Mouse (Mus musculus) forebrain, embryonic 14.5 days (tissue): ENCODE results near the gene 1700080O16Rik. TPM values are rescaled to one million over a fixed set of nuclear protein-coding genes. Genes with fewer than 3 reads are reported as not detected.

Experiments used
- ATAC-seq: fragments of 200-750 bp; cut with Nextera tagmentation; 2 replicates; pipeline ENCODE4 v1.8.0; 2017; ENCODE audit warnings: mild to moderate bottlenecking, moderate library complexity
- DNase-seq: peaks from one replicate; pipeline ENCODE4 v3.0.0-alpha.2; 2015; ENCODE audit warnings: low spot score
- H3K27ac ChIP-seq: fragments of 300-500 bp; sonication (generic); 2 replicates; pipeline ENCODE4 v1.5.1; 2014; ENCODE audit warnings: low read depth, mild to moderate bottlenecking, control low read depth, low read length, moderate library complexity
- H3K27me3 ChIP-seq: fragments of 300-500 bp; sonication (generic); replicated peaks from 2 replicates; pipeline ENCODE4 v1.6.1; 2014; ENCODE audit warnings: low read length, control low read depth, mixed read lengths; ENCODE audit not compliant: control insufficient read depth, insufficient read depth
- H3K36me3 ChIP-seq: fragments of 300-500 bp; sonication (generic); 2 replicates; pipeline ENCODE4 v1.6.1; 2014; ENCODE audit warnings: low read length, control low read depth; ENCODE audit not compliant: control insufficient read depth, insufficient read depth
- H3K4me1 ChIP-seq: fragments of 300-500 bp; sonication (generic); 2 replicates; pipeline ENCODE4 v1.6.1; 2014; ENCODE audit warnings: antibody characterized with exemption, low read length, control low read depth; ENCODE audit not compliant: control insufficient read depth, insufficient read depth
- H3K4me2 ChIP-seq: fragments of 300-500 bp; sonication (generic); 2 replicates; pipeline ENCODE4 v1.6.1; 2014; ENCODE audit warnings: mild to moderate bottlenecking, control low read depth, low read length
- H3K4me3 ChIP-seq: fragments of 300-500 bp; sonication (generic); 2 replicates; pipeline ENCODE4 v1.5.1; 2014; ENCODE audit warnings: low read depth, low read length, control low read depth
- H3K9ac ChIP-seq: fragments of 300-500 bp; sonication (generic); 2 replicates; pipeline ENCODE4 v1.6.1; 2014; ENCODE audit warnings: mild to moderate bottlenecking, low read length, control low read depth, moderate library complexity
- H3K9me3 ChIP-seq: fragments of 300-500 bp; sonication (generic); replicated peaks from 2 replicates; pipeline ENCODE4 v1.6.1; 2016; ENCODE audit warnings: low read length, control low read depth, mixed read lengths; ENCODE audit not compliant: control insufficient read depth
- WGBS: fragments of 180-500 bp; shearing (Covaris S2); extraction: QIAGEN DNeasy Blood & Tissue Kit; methylation state at CpG from one replicate; pipeline ENCODE4 v1.1.7; 2014; 5-methylcytosine and 5-hydroxymethylcytosine counted together
- polyA plus RNA-seq: library from polyadenylated mRNA; unstranded; fragments of >200 nt; fragmentation: Nextera tagmentation; extraction: Ambion mirVana; gene quantifications from 2 replicates; pipeline ENCODE4 v1.2.1, GENCODE M21; 2014

1700080O16Rik gene
- polyA plus RNA-seq, result not detected in 2 replicates

- Histone ChIP-seq H3K36me3 (no peaks in the 10 kb centered on the region), H3K4me3 (no peak within 1 kb of the TSS), H3K9ac (no peak within 1 kb of the TSS), H3K9me3 (no peaks in the 10 kb centered on the region), H3K4me1 (no peaks in the 10 kb centered on the region), H3K27ac (no peak within 1 kb of the TSS), H3K27me3 (no peaks in the 10 kb centered on the region), H3K4me2 (no peak within 1 kb of the TSS)
- WGBS, result 92% methylated on average over 12 of the region's 12 CpGs
- DNase-seq (no peak), ATAC-seq (no peak)
These were observed at the start of gene 1700080O16Rik for GRCm38 (mm10) chrX:51972672-51973071. TSS of gene 1700080O16Rik (minus strand) at chrX:51972772.

GRCm38 (mm10) chrX:52017660-52018059, 45.1 kb upstream of the 1700080O16Rik start:
- 60% methylated on average over 9 of the region's 9 CpGs for WGBS
- H3K27me3 ChIP-seq, result no peaks in the 10 kb centered on the region
- no peak overlapping the region for H3K9ac ChIP-seq
- H3K4me2 ChIP-seq, result no peak overlapping the region
- H3K27ac ChIP-seq, result no peak overlapping the region
- no peak for DNase-seq
- H3K36me3 ChIP-seq, result no peaks in the 10 kb centered on the region
- no peak for ATAC-seq
- H3K4me3 ChIP-seq, result no peak overlapping the region
- H3K9me3 ChIP-seq, result no peaks in the 10 kb centered on the region
- no peaks in the 10 kb centered on the region for H3K4me1 ChIP-seq

GRCm38 (mm10) chrX:52000072-52000471, 27.5 kb upstream of the 1700080O16Rik start:
- ATAC-seq, result no peak
- Histone ChIP-seq H3K4me2 (no peak overlapping the region), H3K9ac (no peak overlapping the region), H3K27me3 (no peaks in the 10 kb centered on the region), H3K4me3 (no peak overlapping the region), H3K36me3 (no peaks in the 10 kb centered on the region), H3K4me1 (no peaks in the 10 kb centered on the region), H3K9me3 (no peaks in the 10 kb centered on the region), H3K27ac (no peak overlapping the region)
- 70% methylated on average over 5 of the region's 5 CpGs for WGBS
- no peak for DNase-seq

- H3K36me3 ChIP-seq, result no peaks in the 10 kb centered on the region
- H3K9me3 ChIP-seq, result no peaks in the 10 kb centered on the region
- H3K27ac ChIP-seq, result no peak overlapping the region
- H3K4me3 ChIP-seq, result no peak overlapping the region
- no peak overlapping the region for H3K9ac ChIP-seq
- no peak overlapping the region for H3K4me2 ChIP-seq
- ATAC-seq (no peak), DNase-seq (no peak)
- H3K27me3 ChIP-seq, result no peaks in the 10 kb centered on the region
- 78% methylated on average over 4 of the region's 4 CpGs for WGBS
- no peaks in the 10 kb centered on the region for H3K4me1 ChIP-seq
These were observed 26.9 kb upstream of the 1700080O16Rik start for GRCm38 (mm10) chrX:51999426-51999825.

- Histone ChIP-seq H3K27me3 (no peaks in the 10 kb centered on the region), H3K36me3 (no peaks in the 10 kb centered on the region), H3K4me3 (no peak overlapping the region), H3K4me2 (no peak overlapping the region), H3K4me1 (no peaks in the 10 kb centered on the region), H3K27ac (no peak overlapping the region), H3K9me3 (no peaks in the 10 kb centered on the region), H3K9ac (no peak overlapping the region)
- WGBS, result 84% methylated on average over 4 of the region's 4 CpGs
- ATAC-seq (no peak), DNase-seq (no peak)
These were observed 3.8 kb upstream of the 1700080O16Rik start for GRCm38 (mm10) chrX:51976361-51976760.

- Histone ChIP-seq H3K27me3 (no peaks in the 10 kb centered on the region), H3K4me1 (no peaks in the 10 kb centered on the region), H3K9ac (no peak overlapping the region), H3K27ac (no peak overlapping the region), H3K9me3 (no peaks in the 10 kb centered on the region), H3K36me3 (no peaks in the 10 kb centered on the region), H3K4me3 (no peak overlapping the region), H3K4me2 (no peak overlapping the region)
- ATAC-seq, result no peak
- no peak for DNase-seq
These were observed 2.0 kb upstream of the 1700080O16Rik start for GRCm38 (mm10) chrX:51974618-51975017.

- H3K27ac ChIP-seq, result no peak overlapping the region
- WGBS, result 83% methylated on average over 3 of the region's 3 CpGs
- no peak overlapping the region for H3K4me2 ChIP-seq
- no peak overlapping the region for H3K9ac ChIP-seq
- no peak overlapping the region for H3K4me3 ChIP-seq
- H3K9me3 ChIP-seq, result no peaks in the 10 kb centered on the region
- H3K4me1 ChIP-seq, result no peaks in the 10 kb centered on the region
- H3K27me3 ChIP-seq, result no peaks in the 10 kb centered on the region
- DNase-seq (peak; percentile 33), ATAC-seq (no peak)
- H3K36me3 ChIP-seq, result no peaks in the 10 kb centered on the region
These were observed 24.5 kb downstream of the 1700080O16Rik start for GRCm38 (mm10) chrX:51948071-51948470.

GRCm38 (mm10) chrX:51938076-51938475, 34.5 kb downstream of the 1700080O16Rik start:
- Histone ChIP-seq H3K9me3 (no peaks in the 10 kb centered on the region), H3K4me2 (no peak overlapping the region), H3K4me3 (no peak overlapping the region), H3K36me3 (no peaks in the 10 kb centered on the region), H3K27me3 (no peaks in the 10 kb centered on the region), H3K4me1 (no peaks in the 10 kb centered on the region), H3K27ac (no peak overlapping the region), H3K9ac (no peak overlapping the region)
- ATAC-seq (no peak), DNase-seq (no peak)
- WGBS, result 61% methylated on average over 5 of the region's 5 CpGs

GRCm38 (mm10) chrX:51919091-51919490, 53.5 kb downstream of the 1700080O16Rik start:
- Histone ChIP-seq H3K27me3 (no peaks in the 10 kb centered on the region), H3K27ac (no peak overlapping the region), H3K36me3 (no peaks in the 10 kb centered on the region), H3K4me2 (no peak overlapping the region), H3K4me1 (no peaks in the 10 kb centered on the region), H3K9me3 (no peaks in the 10 kb centered on the region), H3K4me3 (no peak overlapping the region), H3K9ac (no peak overlapping the region)
- ATAC-seq, result no peak
- no peak for DNase-seq
- WGBS, result 78% methylated on average over 4 of the region's 4 CpGs
